Mouse (Mus musculus) neural tube, embryonic 15.5 days (tissue): ENCODE measurements around the gene Gm10720. TPM values are rescaled to one million over a fixed set of nuclear protein-coding genes. Genes with fewer than 3 reads are reported as not detected.
"Not testable (repeated sequence)": the region's sequence is repeated elsewhere in the genome, so short reads cannot be mapped to it uniquely, and the experiment has no call there.

Experiments used
- ATAC-seq: fragments of 200-750 bp; cut with Nextera tagmentation; 2 replicates; pipeline ENCODE4 v1.8.0; 2017; ENCODE audit warnings: mild to moderate bottlenecking, moderate TSS enrichment, moderate library complexity; ENCODE audit not compliant: low FRiP score
- H3K27ac ChIP-seq: fragments of 300-500 bp; sonication (generic); replicated peaks from 2 replicates; pipeline ENCODE4 v1.5.1; 2015; ENCODE audit warnings: mild to moderate bottlenecking, inconsistent platforms
- H3K27me3 ChIP-seq: fragments of 300-500 bp; sonication (generic); replicated peaks from 2 replicates; pipeline ENCODE4 v1.6.1; 2015; ENCODE audit warnings: inconsistent platforms
- H3K36me3 ChIP-seq: fragments of 300-500 bp; sonication (generic); 2 replicates; pipeline ENCODE4 v1.6.1; 2015; ENCODE audit warnings: inconsistent platforms
- H3K4me1 ChIP-seq: fragments of 300-500 bp; sonication (generic); 2 replicates; pipeline ENCODE4 v1.6.1; 2015; ENCODE audit warnings: inconsistent platforms
- H3K4me2 ChIP-seq: fragments of 300-500 bp; sonication (generic); 2 replicates; pipeline ENCODE4 v1.6.1; 2015; ENCODE audit warnings: inconsistent platforms, mild to moderate bottlenecking, moderate library complexity
- H3K4me3 ChIP-seq: fragments of 300-500 bp; sonication (generic); replicated peaks from 2 replicates; pipeline ENCODE4 v1.5.1; 2015; ENCODE audit warnings: mild to moderate bottlenecking, inconsistent platforms
- H3K9ac ChIP-seq: fragments of 300-500 bp; sonication (generic); replicated peaks from 2 replicates; pipeline ENCODE4 v1.6.1; 2015; ENCODE audit warnings: mild to moderate bottlenecking, inconsistent platforms
- H3K9me3 ChIP-seq: fragments of 300-500 bp; sonication (generic); replicated peaks from 2 replicates; pipeline ENCODE4 v1.6.1; 2016; ENCODE audit warnings: inconsistent platforms
- WGBS: fragments of 180-500 bp; shearing (Covaris S2); methylation state at CpG from one replicate; pipeline ENCODE4 v1.1.7; 2015; ENCODE audit warnings: mixed read lengths; 5-methylcytosine and 5-hydroxymethylcytosine counted together
- polyA plus RNA-seq: library from polyadenylated mRNA; unstranded; fragments of >200 nt; fragmentation: Nextera tagmentation; extraction: Ambion mirVana; gene quantifications from 2 replicates; pipeline ENCODE4 v1.2.1, GENCODE M21; 2015

The Gm10720 gene
- polyA plus RNA-seq, 1 experiment from 2014 or later, result not detected

DNA sequence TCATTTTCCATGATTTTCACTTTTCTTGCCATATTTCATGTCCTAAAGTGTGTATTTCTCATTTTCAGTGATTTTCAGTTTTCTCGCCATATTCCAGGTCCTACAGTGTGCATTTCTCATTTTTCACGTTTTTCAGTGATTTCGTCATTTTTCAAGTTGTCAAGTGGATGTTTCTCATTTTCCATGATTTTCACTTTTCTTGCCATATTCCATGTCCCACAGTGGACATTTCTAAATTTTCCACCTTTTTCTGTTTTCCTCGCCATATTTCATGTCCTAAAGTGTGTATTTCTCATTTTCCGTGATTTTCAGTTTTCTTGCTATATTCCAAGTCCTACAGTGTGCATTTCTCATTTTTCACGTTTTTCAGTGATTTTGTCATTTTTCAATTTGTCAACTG lies 442 bp downstream of the Gm10720 start:
- not testable (repeated sequence) for H3K4me3 ChIP-seq, H3K9ac ChIP-seq, H3K27ac ChIP-seq, H3K9me3 ChIP-seq, H3K4me1 ChIP-seq, H3K36me3 ChIP-seq, ATAC-seq, H3K4me2 ChIP-seq, H3K27me3 ChIP-seq
- 76% methylated on average over 6 of the region's 6 CpGs for whole genome bisulfite sequencing

GRCm38 (mm10) chr9:3017108-3017507 lies 1.7 kb downstream of the Gm10720 start, which contains the start of gene Gm10719:
Gene Gm10719, plus strand, starts transcription at chr9:3017408.
- not testable (repeated sequence) for H3K9me3 ChIP-seq, H3K9ac ChIP-seq, H3K27me3 ChIP-seq, ATAC-seq, H3K36me3 ChIP-seq, H3K27ac ChIP-seq, H3K4me2 ChIP-seq, H3K4me3 ChIP-seq, H3K4me1 ChIP-seq
- 56% methylated on average over 1 of the region's 9 CpGs for WGBS

- H3K4me2 ChIP-seq, H3K4me3 ChIP-seq, H3K27me3 ChIP-seq, H3K36me3 ChIP-seq, H3K27ac ChIP-seq, H3K9me3 ChIP-seq, H3K9ac ChIP-seq, ATAC-seq, H3K4me1 ChIP-seq: not testable (repeated sequence)
- 60% methylated on average over 9 of the region's 9 CpGs for WGBS
Measured at GRCm38 (mm10) chr9:3018944-3019343, 3.5 kb downstream of the Gm10720 start.

GRCm38 (mm10) chr9:3019835-3020727 lies 4.6 kb downstream of the Gm10720 start:
- not testable (repeated sequence) for ATAC-seq, H3K4me3 ChIP-seq, H3K9me3 ChIP-seq, H3K27ac ChIP-seq, H3K4me2 ChIP-seq, H3K36me3 ChIP-seq, H3K27me3 ChIP-seq, H3K9ac ChIP-seq, H3K4me1 ChIP-seq
- 77% methylated on average over 16 of the region's 19 CpGs for WGBS

DNA sequence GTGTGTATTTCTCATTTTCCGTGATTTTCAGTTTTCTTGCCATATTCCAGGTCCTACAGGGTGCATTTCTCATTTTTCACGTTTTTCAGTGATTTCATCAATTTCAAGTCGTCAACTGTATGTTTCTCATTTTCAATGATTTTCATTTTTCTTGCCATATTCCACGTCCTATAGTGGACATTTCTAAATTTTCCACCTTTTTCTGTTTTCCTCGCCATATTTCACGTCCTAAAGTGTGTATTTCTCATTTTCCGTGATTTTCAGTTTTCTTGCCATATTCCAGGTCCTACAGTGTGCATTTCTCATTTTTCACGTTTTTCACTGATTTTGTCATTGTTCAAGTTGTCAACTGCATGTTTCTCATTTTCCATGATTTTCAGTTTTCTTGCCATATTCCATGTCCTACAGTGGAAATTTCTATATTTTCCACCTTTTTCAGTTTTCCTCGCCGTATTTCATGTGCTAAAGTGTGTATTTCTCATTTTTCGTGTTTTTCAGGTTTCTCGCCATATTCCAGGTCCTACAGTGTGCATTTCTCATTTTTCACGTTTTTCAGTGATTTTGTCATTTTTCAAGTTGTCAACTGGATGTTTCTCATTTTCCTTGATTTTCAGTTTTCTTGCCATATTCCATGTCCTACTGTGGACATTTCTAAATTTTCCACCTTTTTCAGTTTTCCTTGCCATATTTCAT lies 7.0 kb downstream of the Gm10720 start:
- H3K27ac ChIP-seq, H3K4me1 ChIP-seq, H3K36me3 ChIP-seq, H3K9ac ChIP-seq, H3K9me3 ChIP-seq, ATAC-seq, H3K27me3 ChIP-seq, H3K4me2 ChIP-seq, H3K4me3 ChIP-seq: not testable (repeated sequence)
- 77% methylated on average over 11 of the region's 13 CpGs for WGBS

DNA sequence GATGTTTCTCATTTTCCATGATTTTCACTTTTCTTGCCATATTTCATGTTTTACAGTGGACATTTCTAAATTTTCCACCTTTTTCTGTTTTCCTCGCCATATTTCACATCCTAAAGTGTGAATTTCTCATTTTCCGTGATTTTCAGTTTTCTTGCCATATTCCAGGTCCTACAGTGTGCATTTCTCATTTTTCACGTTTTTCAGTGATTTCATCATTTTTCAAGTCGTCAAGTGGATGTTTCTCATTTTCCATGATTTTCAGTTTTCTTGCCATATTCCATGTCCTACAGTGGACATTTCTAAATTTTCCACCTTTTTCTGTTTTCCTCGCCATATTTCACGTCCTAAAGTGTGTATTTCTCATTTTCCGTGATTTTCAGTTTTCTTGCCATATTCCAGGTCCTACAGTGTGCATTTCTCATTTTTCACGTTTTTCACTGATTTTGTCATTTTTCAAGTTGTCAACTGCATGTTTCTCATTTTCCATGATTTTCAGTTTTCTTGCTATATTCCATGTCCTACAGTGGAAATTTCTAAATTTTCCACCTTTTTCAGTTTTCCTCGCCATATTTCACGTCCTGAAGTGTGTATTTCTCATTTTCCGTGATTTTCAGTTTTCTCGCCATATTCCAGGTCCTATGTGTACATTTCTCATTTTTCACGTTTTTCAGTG lies 8.0 kb downstream of the Gm10720 start, which contains the start of gene Gm10718:
Gene Gm10718, plus strand, starts transcription at position 236 of the 673 bp plus-strand sequence.
- not testable (repeated sequence) for H3K27me3 ChIP-seq, ATAC-seq, H3K9ac ChIP-seq, H3K4me2 ChIP-seq, H3K27ac ChIP-seq, H3K4me1 ChIP-seq, H3K36me3 ChIP-seq, H3K9me3 ChIP-seq, H3K4me3 ChIP-seq
- 78% methylated on average over 12 of the region's 13 CpGs for WGBS

DNA sequence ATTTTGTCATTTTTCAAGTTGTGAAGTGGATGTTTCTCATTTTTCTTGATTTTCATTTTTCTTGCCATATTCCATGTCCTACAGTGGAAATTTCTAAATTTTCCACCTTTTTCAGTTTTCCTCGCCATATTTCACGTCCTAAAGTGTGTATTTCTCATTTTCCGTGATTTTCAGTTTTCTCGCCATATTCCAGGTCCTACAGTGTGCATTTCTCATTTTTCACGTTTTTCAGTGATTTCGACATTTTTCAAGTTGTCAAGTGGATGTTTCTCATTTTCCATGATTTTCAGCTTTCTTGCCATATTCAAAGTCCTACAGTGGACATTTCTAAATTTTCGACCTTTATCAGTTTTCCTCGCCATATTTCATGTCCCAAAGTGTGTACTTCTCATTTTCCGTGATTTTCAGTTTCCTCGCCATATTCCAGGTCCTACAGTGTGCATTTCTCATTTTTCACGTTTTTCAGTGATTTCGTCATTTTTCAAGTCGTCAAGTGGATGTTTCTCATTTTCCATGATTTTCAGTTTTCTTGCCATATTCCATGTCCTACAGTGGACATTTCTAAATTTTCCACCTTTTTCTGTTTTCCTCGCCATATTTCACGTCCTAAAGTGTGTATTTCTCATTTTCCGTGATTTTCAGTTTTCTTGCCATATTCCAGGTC lies 8.7 kb downstream of the Gm10720 start:
- ATAC-seq, H3K9me3 ChIP-seq, H3K4me3 ChIP-seq, H3K4me2 ChIP-seq, H3K9ac ChIP-seq, H3K27me3 ChIP-seq, H3K27ac ChIP-seq, H3K4me1 ChIP-seq, H3K36me3 ChIP-seq: not testable (repeated sequence)
- WGBS, result 77% methylated on average over 16 of the region's 16 CpGs

GRCm38 (mm10) chr9:3024912-3025467 lies 9.5 kb downstream of the Gm10720 start, which contains the start of gene Gm10717:
Gene Gm10717, plus strand, starts transcription at chr9:3025417.
- not testable (repeated sequence) for H3K27ac ChIP-seq, H3K4me1 ChIP-seq, H3K4me2 ChIP-seq, ATAC-seq, H3K9ac ChIP-seq, H3K27me3 ChIP-seq, H3K9me3 ChIP-seq, H3K36me3 ChIP-seq, H3K4me3 ChIP-seq
- WGBS, result 71% methylated on average over 12 of the region's 12 CpGs

DNA sequence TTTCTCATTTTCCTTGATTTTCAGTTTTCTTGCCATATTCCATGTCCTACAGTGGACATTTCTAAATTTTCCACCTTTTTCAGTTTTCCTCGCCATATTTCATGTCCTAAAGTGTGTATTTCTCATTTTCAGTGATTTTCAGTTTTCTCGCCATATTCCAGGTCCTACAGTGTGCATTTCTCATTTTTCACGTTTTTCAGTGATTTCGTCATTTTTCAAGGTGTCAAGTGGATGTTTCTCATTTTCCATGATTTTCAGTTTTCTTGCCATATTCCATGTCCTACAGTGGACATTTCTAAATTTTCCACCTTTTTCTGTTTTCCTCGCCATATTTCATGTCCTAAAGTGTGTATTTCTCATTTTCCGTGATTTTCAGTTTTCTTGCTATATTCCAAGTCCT lies 10.2 kb downstream of the Gm10720 start:
- 72% methylated on average over 5 of the region's 6 CpGs for WGBS
- not testable (repeated sequence) for ATAC-seq, H3K9ac ChIP-seq, H3K4me2 ChIP-seq, H3K4me1 ChIP-seq, H3K27ac ChIP-seq, H3K36me3 ChIP-seq, H3K4me3 ChIP-seq, H3K9me3 ChIP-seq, H3K27me3 ChIP-seq

DNA sequence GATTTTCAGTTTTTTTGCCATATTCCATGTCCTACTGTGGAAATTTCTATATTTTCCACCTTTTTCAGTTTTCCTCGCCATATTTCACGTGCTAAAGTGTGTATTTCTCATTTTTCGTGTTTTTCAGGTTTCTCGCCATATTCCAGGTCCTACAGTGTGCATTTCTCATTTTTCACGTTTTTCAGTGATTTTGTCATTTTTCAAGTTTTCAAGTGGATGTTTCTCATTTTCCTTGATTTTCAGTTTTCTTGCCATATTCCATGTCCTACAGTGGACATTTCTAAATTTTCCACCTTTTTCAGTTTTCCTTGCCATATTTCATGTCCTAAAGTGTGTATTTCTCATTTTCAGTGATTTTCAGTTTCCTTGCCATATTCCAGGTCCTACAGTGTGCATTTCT lies 10.7 kb downstream of the Gm10720 start:
- H3K4me2 ChIP-seq, H3K4me3 ChIP-seq, ATAC-seq, H3K27ac ChIP-seq, H3K9ac ChIP-seq, H3K9me3 ChIP-seq, H3K36me3 ChIP-seq, H3K27me3 ChIP-seq, H3K4me1 ChIP-seq: not testable (repeated sequence)
- 75% methylated on average over 5 of the region's 5 CpGs for WGBS

GRCm38 (mm10) chr9:3026741-3027140 lies 11.3 kb downstream of the Gm10720 start:
- H3K36me3 ChIP-seq, H3K4me3 ChIP-seq, H3K9ac ChIP-seq, H3K4me1 ChIP-seq, H3K4me2 ChIP-seq, H3K27ac ChIP-seq, H3K9me3 ChIP-seq, ATAC-seq, H3K27me3 ChIP-seq: not testable (repeated sequence)
- WGBS, result 69% methylated on average over 9 of the region's 9 CpGs
